Comparison of ENCODE assay signal across 8 mouse cellular contexts in genomic region chrX:36989234-36989751, GRCm38 (mm10). TPM values are rescaled to one million over a fixed set of nuclear protein-coding genes. Genes with fewer than 3 reads are reported as not detected.
DNase-seq lines count a peak whose midpoint lies in the region; ATAC-seq and TF ChIP-seq lines count a peak whose summit lies in the region.

No protein-coding gene starts in this region.

- H3K27me3 ChIP-seq in midbrain, postnatal 0 days (ENCODE audit: insufficient read depth, low read length) = no peaks in the 10 kb centered on the region

- no peaks in the 10 kb centered on the region for H3K36me3 ChIP-seq in midbrain, postnatal 0 days (ENCODE audit: insufficient read depth, low read length)

- no peaks in the 10 kb centered on the region for H3K4me1 ChIP-seq in midbrain, postnatal 0 days (ENCODE audit: insufficient read depth, low read length)

- DNase-seq in 3T3-L1 (ENCODE audit: low read depth, low spot score) (peak; percentile 82), liver (peak; percentile 69)
- DNase-seq in adrenal gland, adult 2 months = peak; percentile 78
- DNase-seq in embryo, embryonic 11 days = peak; percentile 84
- peak; percentile 57 to 69 for DNase-seq in heart, adult 18-20 months
- DNase-seq in kidney, adult 18-20 months = peak; percentile 51
- peak; percentile 77 for DNase-seq in midbrain, postnatal 0 days (ENCODE audit: low spot score)
- DNase-seq in spleen, postnatal 14 days (ENCODE audit: low spot score in 2 of 2) = peak; percentile 49

- H3K9me3 ChIP-seq in midbrain, postnatal 0 days (ENCODE audit: low read length) = no peaks in the 10 kb centered on the region

- peak overlapping the region; percentile 73 for H3K9ac ChIP-seq in midbrain, postnatal 0 days (replicated peaks; ENCODE audit: low read length, poor library complexity, severe bottlenecking)

- peak overlapping the region; percentile 52 for H3K4me2 ChIP-seq in midbrain, postnatal 0 days (ENCODE audit: low read depth, low read length, poor library complexity, severe bottlenecking)

- 19% methylated on average over 23 of the region's 29 CpGs for WGBS in midbrain, postnatal 0 days

- ATAC-seq in midbrain, postnatal 0 days (ENCODE audit: low FRiP score) = peak; percentile 91

- H3K27ac ChIP-seq in midbrain, postnatal 0 days (ENCODE audit: low read depth, low read length) = peak overlapping the region; percentile 77

- TF ChIP-seq CTCF in midbrain, postnatal 0 days (IDR thresholded peaks at IDR 0.05) = no peak

- peak overlapping the region; percentile 56 for H3K4me3 ChIP-seq in midbrain, postnatal 0 days (ENCODE audit: low read depth, low read length)

RNA-seq across cellular contexts. Expression of gene Sept6, which starts 2.3 kb away (rescaled TPM):
- total RNA-seq in adrenal gland, adult 2 months (2021) = 10 to 100 TPM; 16.7 to 24.9 TPM
- polyA plus RNA-seq in adrenal gland, adult 2 months (2012; rRNA removed) = 8.6 and 8.8 TPM in 2 replicates
- total RNA-seq in heart, adult 18-20 months (2021) = 1 to 10 TPM; 4.1 to 7.5 TPM
- 81.4 and 137 TPM in 2 replicates for total RNA-seq in midbrain, postnatal 0 days (2014; rRNA removed)
- polyA plus RNA-seq in midbrain, postnatal 0 days (2015; fragmentation: Nextera tagmentation; extraction: Ambion mirVana) = 65.1 and 66.2 TPM in 2 replicates

RNA-seq across cellular contexts. Expression of gene Sowahd, which starts 59.4 kb away (rescaled TPM):
- total RNA-seq in adrenal gland, adult 2 months (2021) = 1 to 10 TPM in 1 of 2 experiments, under 1 TPM in 1; 0.17 to 1.8 TPM
- 0.13 and 0.46 TPM in 2 replicates for polyA plus RNA-seq in adrenal gland, adult 2 months (2012; rRNA removed)
- not detected for total RNA-seq in heart, adult 18-20 months (2021)
- not detected in 2 replicates for total RNA-seq in midbrain, postnatal 0 days (2014; rRNA removed)
- 0.16 TPM in 1 of 2 replicates, not detected in the other for polyA plus RNA-seq in midbrain, postnatal 0 days (2015; fragmentation: Nextera tagmentation; extraction: Ambion mirVana)

Comparison
In these comparisons a context has a peak if more than half of its experiments do, and no peak if none do; other contexts are left out.
1. Peak in every context shown above with its lines: DNase-seq, ATAC-seq, H3K4me3 ChIP-seq and H3K27ac ChIP-seq.